Mouse (Mus musculus) brain, embryonic 14.5 days (tissue): ENCODE results near the gene Gstcd.

ENCODE experiments used
- CTCF ChIP-seq: fragments of 200-500 bp; IDR thresholded peaks from 2 replicates; pipeline ENCODE4 v1.5.1; 2012; ENCODE audit warnings: inconsistent platforms, mild to moderate bottlenecking, moderate library complexity, borderline replicate concordance; ENCODE audit not compliant: insufficient read depth, insufficient read length; ENCODE audit errors: extremely low read depth
- POLR2A ChIP-seq: fragments of 200-500 bp; IDR thresholded peaks from 2 replicates; pipeline ENCODE4 v1.6.1; 2012; ENCODE audit warnings: mild to moderate bottlenecking, inconsistent platforms, borderline replicate concordance; ENCODE audit not compliant: poor library complexity, insufficient read depth, insufficient read length, severe bottlenecking; ENCODE audit errors: extremely low read depth

- TF ChIP-seq CTCF, result no peak
- no peak for TF ChIP-seq POLR2A
Measured at GRCm38 (mm10) chr3:133075560-133075959, 16.3 kb downstream of the Gstcd start.
